Mouse (Mus musculus) limb, embryonic 10.5 days (tissue): ENCODE results near the gene Csad. TPM values are rescaled to one million over a fixed set of nuclear protein-coding genes. Genes with fewer than 3 reads are reported as not detected.

Source experiments
- DNase-seq: peaks from one replicate; pipeline ENCODE4 v3.0.0-alpha.2; 2017; ENCODE audit warnings: low spot score
- H3K27ac ChIP-seq: fragments of 300-500 bp; sonication (generic); 2 replicates; pipeline ENCODE4 v1.5.1; 2016; ENCODE audit warnings: mild to moderate bottlenecking
- H3K27me3 ChIP-seq: fragments of 300-500 bp; sonication (generic); 2 replicates; pipeline ENCODE4 v1.6.1; 2016; ENCODE audit warnings: low read depth, mild to moderate bottlenecking; ENCODE audit not compliant: poor library complexity, severe bottlenecking
- H3K36me3 ChIP-seq: fragments of 300-500 bp; sonication (generic); 2 replicates; pipeline ENCODE4 v1.6.1; 2016; ENCODE audit warnings: mild to moderate bottlenecking, moderate library complexity
- H3K4me1 ChIP-seq: fragments of 300-500 bp; sonication (generic); 2 replicates; pipeline ENCODE4 v1.6.1; 2016
- H3K4me3 ChIP-seq: fragments of 300-500 bp; sonication (generic); 2 replicates; pipeline ENCODE4 v1.5.1; 2016; ENCODE audit warnings: mild to moderate bottlenecking, moderate library complexity
- H3K9me3 ChIP-seq: fragments of 300-500 bp; sonication (generic); replicated peaks from 2 replicates; pipeline ENCODE4 v1.6.1; 2016; ENCODE audit warnings: mild to moderate bottlenecking
- whole genome bisulfite sequencing: fragments of 180-500 bp; shearing (Covaris S2); methylation state at CpG from one replicate; pipeline ENCODE4 v1.1.7; 2016; 5-methylcytosine and 5-hydroxymethylcytosine counted together
- polyA plus RNA-seq: library from polyadenylated mRNA; unstranded; fragments of >200 nt; fragmentation: Nextera tagmentation; extraction: Ambion mirVana; gene quantifications from 2 replicates; pipeline ENCODE4 v1.2.1, GENCODE M21; 2016

The Csad gene
- polyA plus RNA-seq, 1 experiment from 2014 or later: 55.0 TPM

DNA sequence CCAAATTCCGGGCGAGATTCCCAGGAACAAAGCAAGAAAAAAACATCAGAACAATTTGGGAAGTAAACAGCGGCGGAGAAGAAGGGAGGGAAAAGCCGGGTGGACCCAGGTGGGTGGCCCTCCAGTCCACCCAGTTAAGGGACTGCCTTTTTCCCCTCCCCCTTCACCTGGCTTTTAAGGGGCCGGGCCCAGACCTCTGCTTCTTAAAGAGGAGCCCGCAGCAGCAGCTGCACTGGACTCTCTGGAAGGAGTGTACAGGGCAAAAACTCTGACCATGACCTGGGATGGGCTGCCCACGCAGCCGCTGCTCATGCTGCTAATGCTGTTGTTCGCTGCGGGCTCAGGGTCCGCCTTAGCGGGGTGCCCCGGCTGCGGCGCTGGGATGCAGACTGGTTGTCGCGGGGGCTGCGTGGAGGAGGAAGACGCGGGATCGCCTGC is 60.2 kb downstream of the Csad start, which contains the start of gene Igfbp6:
Gene Igfbp6, plus strand, starts transcription at position 89 of the 438 bp plus-strand sequence.
- DNase-seq: no peak
- Histone ChIP-seq H3K27me3 (peaks cover 51% of the 10 kb centered on the region), H3K4me3 (peak within 1 kb of the TSS; percentile 47), H3K4me1 (peaks cover 19% of the 10 kb centered on the region), H3K27ac (peak within 1 kb of the TSS; percentile 53; the same call in 1 of the 2 replicates), H3K36me3 (no peaks in the 10 kb centered on the region), H3K9me3 (no peaks in the 10 kb centered on the region)
- 4% methylated on average over 22 of the region's 22 CpGs for WGBS

DNA sequence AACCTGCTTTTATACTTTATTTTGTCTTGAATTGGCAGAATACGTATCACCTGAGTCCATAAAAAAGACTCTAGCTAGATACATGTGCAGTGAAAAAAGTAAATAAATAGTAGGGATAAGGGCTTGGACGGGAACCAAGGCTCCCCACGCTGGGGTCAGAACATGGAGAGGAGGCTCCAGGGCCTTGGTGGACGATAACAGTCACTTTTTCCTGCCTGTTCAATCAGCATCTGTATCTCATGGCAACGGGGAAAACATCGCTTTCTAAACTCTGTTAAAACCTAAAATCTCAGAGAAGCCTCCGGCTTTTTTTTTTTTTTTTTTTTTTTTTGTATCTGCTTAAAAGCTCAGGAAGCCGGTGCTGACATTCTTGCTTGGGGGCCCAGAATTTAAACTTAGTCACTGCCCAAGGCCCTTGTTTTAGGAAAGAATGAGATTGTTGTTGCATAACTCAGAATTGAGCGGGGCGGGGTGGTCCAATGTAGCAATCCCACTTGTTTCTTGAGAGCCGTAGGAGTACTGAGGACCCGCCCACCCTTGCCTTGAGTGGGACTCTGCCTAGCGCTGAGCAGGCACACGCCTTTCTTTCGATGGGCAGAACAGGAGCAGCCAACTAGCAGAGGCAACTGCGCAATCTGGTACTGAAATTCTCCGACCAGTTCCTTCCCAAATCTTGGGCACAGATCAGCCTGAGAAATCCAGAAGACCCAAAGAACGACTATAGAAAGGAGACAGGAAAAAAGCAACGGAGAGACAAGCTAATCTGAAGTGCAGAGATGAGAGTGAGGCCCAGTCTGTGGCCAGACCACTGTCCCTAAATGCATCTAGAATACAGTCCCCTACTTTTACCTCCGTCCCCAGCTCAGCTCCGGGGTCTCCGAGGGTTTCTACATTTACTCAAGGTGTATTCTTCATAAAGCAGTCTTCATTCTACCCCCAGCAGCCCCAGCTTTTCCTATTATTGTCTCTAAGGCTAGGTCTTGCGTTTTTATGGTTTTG is 61.3 kb downstream of the Csad start:
- H3K4me1 ChIP-seq: peaks cover 19% of the 10 kb centered on the region
- DNase-seq: no peak
- WGBS: 59% methylated on average over 23 of the region's 23 CpGs

DNA sequence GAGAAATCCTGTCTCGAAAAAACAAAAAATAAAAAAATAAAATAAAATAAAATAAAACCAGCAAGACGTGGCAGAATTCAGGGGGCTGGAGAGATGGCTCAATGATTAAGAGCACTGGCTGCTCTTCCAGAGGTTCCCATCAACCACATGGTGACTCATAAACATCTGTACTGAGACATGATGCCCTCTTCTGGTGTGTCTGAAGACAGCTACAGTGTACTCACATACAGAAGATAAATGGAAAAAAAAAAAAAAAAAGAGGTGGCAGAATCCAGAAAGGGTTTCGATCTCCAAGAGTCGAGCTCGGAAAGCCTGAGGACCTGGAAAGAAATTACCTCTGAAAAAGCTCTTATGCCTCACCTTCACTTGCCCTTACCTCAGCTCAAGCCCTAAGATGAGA is 63.4 kb downstream of the Csad start:
- H3K27ac ChIP-seq: no peak overlapping the region
- no peak for DNase-seq
- no peaks in the 10 kb centered on the region for H3K36me3 ChIP-seq
- no peaks in the 10 kb centered on the region for H3K9me3 ChIP-seq
- H3K4me3 ChIP-seq: no peak overlapping the region
- whole genome bisulfite sequencing: 92% methylated on average over 5 of the region's 5 CpGs
- peaks cover 22% of the 10 kb centered on the region for H3K4me1 ChIP-seq
- H3K27me3 ChIP-seq: peaks cover 44% of the 10 kb centered on the region

More for the DNA sequence above, 61.3 kb downstream of the Csad start:
- H3K27me3 ChIP-seq: peaks cover 51% of the 10 kb centered on the region
- no peak overlapping the region for H3K27ac ChIP-seq
- H3K4me3 ChIP-seq: no peak overlapping the region
- H3K36me3 ChIP-seq: no peaks in the 10 kb centered on the region
- no peaks in the 10 kb centered on the region for H3K9me3 ChIP-seq

DNA sequence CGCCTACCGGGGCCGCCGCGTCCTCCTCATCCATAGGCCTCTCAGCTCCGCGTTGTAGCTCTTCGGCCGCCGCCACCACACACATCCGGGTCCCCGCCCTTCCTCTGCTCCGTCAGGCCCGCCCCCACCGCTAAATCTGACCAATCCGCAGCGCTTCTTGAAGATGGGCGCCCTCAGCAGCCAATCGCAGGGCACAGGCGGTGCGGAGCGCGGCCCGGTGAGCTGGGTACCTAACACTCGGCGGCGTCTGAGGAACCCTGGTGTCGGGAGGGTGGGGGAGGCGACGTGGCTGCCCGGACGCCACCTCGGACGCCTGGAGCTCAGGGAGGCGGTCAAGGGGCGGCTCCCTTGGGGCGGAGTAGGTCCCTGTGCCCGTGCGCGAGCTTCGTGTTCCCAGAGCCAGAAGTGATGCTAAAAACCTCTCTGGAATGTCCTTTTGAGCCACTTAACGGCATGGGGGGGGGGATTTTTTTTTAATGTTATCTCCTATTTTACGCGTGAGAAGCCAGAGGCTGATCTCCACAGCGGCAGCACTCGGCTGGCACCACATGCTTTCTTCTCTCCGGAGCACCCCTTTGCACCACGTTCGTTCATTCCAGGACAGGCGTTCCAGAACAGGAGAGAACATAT is 68.3 kb downstream of the Csad start, which contains the start of gene Spryd3:
Gene Spryd3, minus strand, starts transcription at position 106 of the 630 bp plus-strand sequence.
- no peaks in the 10 kb centered on the region for H3K27me3 ChIP-seq
- peak within 1 kb of the TSS; percentile 81 for H3K4me3 ChIP-seq
- H3K4me1 ChIP-seq: peaks cover 22% of the 10 kb centered on the region
- under 1% methylated on average over 50 of the region's 50 CpGs for WGBS
- DNase-seq: peak; percentile 99
- peak within 1 kb of the TSS; percentile 93 for H3K27ac ChIP-seq
- no peaks in the 10 kb centered on the region for H3K9me3 ChIP-seq
- H3K36me3 ChIP-seq: peaks cover 22% of the 10 kb centered on the region

DNA sequence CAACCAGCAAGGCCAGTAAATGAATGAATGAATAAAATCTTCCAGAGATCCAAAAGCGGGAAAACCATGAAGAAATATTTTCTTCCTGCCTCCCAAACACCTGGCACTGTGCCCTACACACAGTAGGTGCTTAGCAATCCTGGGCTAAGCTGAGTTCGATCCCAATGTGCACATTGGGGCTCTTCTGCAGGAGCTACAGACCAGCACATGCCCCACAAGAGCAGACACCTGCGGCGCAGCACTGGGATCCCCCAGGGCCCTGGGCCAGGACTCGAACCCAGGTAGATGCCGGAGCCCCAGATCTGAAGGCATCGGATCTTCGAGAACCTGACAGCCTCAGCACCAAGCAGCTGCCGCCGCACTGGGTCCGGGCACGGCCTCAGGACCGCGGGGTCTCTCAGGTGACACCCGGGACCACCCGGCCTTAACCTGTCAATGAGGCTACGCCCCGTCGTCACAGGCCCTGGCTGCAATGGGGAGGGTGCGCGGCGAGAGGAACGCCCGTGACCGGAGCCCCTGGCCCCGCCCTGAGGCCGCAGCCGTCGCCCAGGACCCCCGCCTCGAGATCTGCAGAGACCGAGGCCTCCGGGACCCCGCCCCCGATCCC is 68.9 kb downstream of the Csad start:
- peak overlapping the region; percentile 81 for H3K4me3 ChIP-seq
- peaks cover 22% of the 10 kb centered on the region for H3K4me1 ChIP-seq
- no peaks in the 10 kb centered on the region for H3K9me3 ChIP-seq
- H3K36me3 ChIP-seq: peaks cover 28% of the 10 kb centered on the region
- H3K27ac ChIP-seq: peak overlapping the region; percentile 93
- WGBS: 4% methylated on average over 35 of the region's 35 CpGs
- no peak for DNase-seq
- no peaks in the 10 kb centered on the region for H3K27me3 ChIP-seq

DNA sequence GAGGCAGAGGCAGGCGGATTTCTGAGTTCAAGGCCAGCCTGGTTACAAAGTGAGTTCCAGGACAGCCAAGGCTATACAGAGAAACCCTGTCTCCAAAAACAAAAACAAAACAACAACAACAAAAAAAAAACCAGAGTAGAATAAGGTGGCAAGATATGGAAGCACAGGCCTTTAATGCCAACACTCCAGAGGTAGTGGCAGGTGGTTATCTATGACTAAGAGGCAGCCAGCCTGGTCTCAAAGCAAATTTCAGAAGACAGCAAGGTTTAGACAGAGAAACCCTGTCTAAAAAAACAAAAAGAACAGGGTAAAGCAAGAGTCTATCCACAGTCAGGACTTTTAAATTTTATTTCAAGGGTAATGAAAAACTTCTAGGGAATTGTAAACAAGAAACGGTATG is 69.8 kb downstream of the Csad start:
- Histone ChIP-seq H3K27ac (no peak overlapping the region), H3K4me1 (peaks cover 22% of the 10 kb centered on the region), H3K4me3 (no peak overlapping the region), H3K27me3 (no peaks in the 10 kb centered on the region), H3K9me3 (no peaks in the 10 kb centered on the region), H3K36me3 (peaks cover 37% of the 10 kb centered on the region)
- WGBS: 91% methylated on average over 2 of the region's 2 CpGs
- DNase-seq: no peak

DNA sequence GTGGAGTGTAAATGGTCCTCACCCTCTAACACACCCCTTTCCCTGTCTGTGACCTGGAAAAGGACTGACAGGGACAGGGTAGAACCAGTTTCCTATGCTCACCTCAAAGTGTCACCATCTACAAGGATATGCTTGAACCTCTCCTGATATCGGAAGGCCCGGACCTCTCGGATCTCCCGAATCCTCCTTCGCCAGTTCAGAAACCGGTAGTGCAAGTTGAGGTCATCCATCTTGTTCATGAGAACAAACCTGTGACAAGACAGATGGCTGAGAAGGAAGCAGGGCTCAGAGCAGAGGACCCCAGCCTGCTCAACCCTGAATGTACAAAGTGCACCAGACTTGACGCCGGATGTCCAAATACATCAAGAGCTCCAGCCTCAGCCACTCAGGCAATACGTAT is 71.2 kb downstream of the Csad start:
- DNase-seq: no peak
- Histone ChIP-seq H3K4me1 (peaks cover 22% of the 10 kb centered on the region), H3K27ac (no peak overlapping the region), H3K27me3 (no peaks in the 10 kb centered on the region), H3K4me3 (no peak overlapping the region), H3K36me3 (peaks cover 51% of the 10 kb centered on the region), H3K9me3 (no peaks in the 10 kb centered on the region)
- WGBS: 90% methylated on average over 9 of the region's 9 CpGs

Other genes with a start within 250 kb of the Csad start
- 29.3 and 42.6 TPM in 2 replicates for gene Krt8, start 200.2 kb downstream of the Csad start, polyA plus RNA-seq
- 33.4 and 49.5 TPM in 2 replicates for gene Krt18, start 176.5 kb downstream of the Csad start, polyA plus RNA-seq
- 133 and 140 TPM in 2 replicates for gene Eif4b, start 131.0 kb downstream of the Csad start, polyA plus RNA-seq
- gene Tns2, start 104.3 kb downstream of the Csad start, polyA plus RNA-seq: 13.0 and 18.6 TPM in 2 replicates
- gene Spryd3, start 68.5 kb downstream of the Csad start, polyA plus RNA-seq: 12.6 and 14.6 TPM in 2 replicates
- 0.23 and 0.46 TPM in 2 replicates for gene Igfbp6, start 60.4 kb downstream of the Csad start, polyA plus RNA-seq
- gene Soat2, start 54.2 kb downstream of the Csad start, polyA plus RNA-seq: 0.06 and 0.24 TPM in 2 replicates
- 73.0 and 88.7 TPM in 2 replicates for gene Zfp740, start 1.5 kb downstream of the Csad start, polyA plus RNA-seq
- 1.2 and 1.5 TPM in 2 replicates for gene Itgb7, start 27.2 kb upstream of the Csad start, polyA plus RNA-seq
- 111 and 148 TPM in 2 replicates for gene Rarg, start 52.8 kb upstream of the Csad start, polyA plus RNA-seq
- gene Gm9918, start 65.8 kb upstream of the Csad start, polyA plus RNA-seq: 1.1 and 1.4 TPM in 2 replicates
- 69.5 and 76.5 TPM in 2 replicates for gene Mfsd5, start 74.7 kb upstream of the Csad start, polyA plus RNA-seq
- gene Espl1, start 91.5 kb upstream of the Csad start, polyA plus RNA-seq: 60.6 and 63.5 TPM in 2 replicates
- gene Pfdn5, start 121.4 kb upstream of the Csad start, polyA plus RNA-seq: 351 and 381 TPM in 2 replicates
- 123 and 135 TPM in 2 replicates for gene Myg1, start 127.0 kb upstream of the Csad start, polyA plus RNA-seq
- gene Aaas, start 146.0 kb upstream of the Csad start, polyA plus RNA-seq: 150 and 163 TPM in 2 replicates
- gene Sp7, start 162.5 kb upstream of the Csad start, polyA plus RNA-seq: 1.6 and 1.8 TPM in 2 replicates
- 9.1 and 9.8 TPM in 2 replicates for gene Sp1, start 201.4 kb upstream of the Csad start, polyA plus RNA-seq
- gene Amhr2, start 240.6 kb upstream of the Csad start, polyA plus RNA-seq: 0.15 TPM in 1 of 2 replicates, not detected in the other